In the genomic region with DNA sequence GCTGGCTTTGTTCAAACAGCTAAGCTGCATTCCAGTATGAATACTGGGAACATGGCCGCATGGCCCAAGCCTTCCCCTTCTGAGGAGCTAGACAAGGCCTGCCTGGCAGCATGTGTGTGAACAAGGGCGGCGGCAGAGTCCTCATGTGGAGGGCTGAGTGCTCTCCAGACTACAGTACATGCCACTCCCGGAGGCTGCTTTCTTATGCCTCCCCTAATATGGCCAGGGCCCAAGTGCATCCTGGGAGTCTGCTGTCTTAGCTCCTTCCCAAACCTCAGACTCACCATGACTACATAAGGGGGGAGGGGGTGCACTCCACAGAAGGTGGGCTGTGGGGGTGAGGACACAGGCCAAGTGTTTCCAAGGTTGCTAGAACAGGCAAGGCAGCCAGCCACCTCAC, we compare ENCODE assay signal across 12 mouse cellular contexts. TPM values are rescaled to one million over a fixed set of nuclear protein-coding genes. Genes with fewer than 3 reads are reported as not detected.
DNase-seq lines count a peak whose midpoint lies in the region; ATAC-seq lines count a peak whose summit lies in the region.
"Had no signal": no experiment of that assay in that cellular context is flagged by ENCODE, and none has a peak within 500 bp of the region (broad histone marks: within the 10 kb centered on the region; RNA-seq: fewer than 3 reads in every experiment).

No protein-coding gene starts in this region.

- no peak overlapping the region for H3K4me2 ChIP-seq in heart, embryonic 13.5 days
- H3K4me2 ChIP-seq in heart, embryonic 12.5 days, result no peak overlapping the region
- H3K4me2 ChIP-seq: embryonic facial prominence, embryonic 12.5 days had no signal

- peaks cover 26% of the 10 kb centered on the region for H3K36me3 ChIP-seq in heart, embryonic 13.5 days
- peaks cover 32% of the 10 kb centered on the region for H3K36me3 ChIP-seq in heart, embryonic 12.5 days

- H3K4me1 ChIP-seq in heart, embryonic 13.5 days, result peaks cover 24% of the 10 kb centered on the region
- H3K4me1 ChIP-seq in heart, embryonic 12.5 days (replicated peaks), result peaks cover 27% of the 10 kb centered on the region
- H3K4me1 ChIP-seq: embryonic facial prominence, embryonic 12.5 days had no signal

- ATAC-seq in heart, embryonic 13.5 days (ENCODE audit: extremely low read depth, insufficient number of reproducible peaks, low FRiP score, low TSS enrichment), result no peak
- no peak for ATAC-seq in heart, embryonic 12.5 days (ENCODE audit: insufficient number of reproducible peaks, low FRiP score)
- ATAC-seq in granulocyte monocyte progenitor cell, adult 5-6 weeks (replicated peaks; ENCODE audit: poor library complexity, severe bottlenecking), result peak; percentile 4
- no peak for ATAC-seq in inflammation-experienced regulatory T-cells, adult 6 months

- no peaks in the 10 kb centered on the region for H3K27me3 ChIP-seq in heart, embryonic 13.5 days (replicated peaks)
- H3K27me3 ChIP-seq in heart, embryonic 12.5 days (replicated peaks), result no peaks in the 10 kb centered on the region
- H3K27me3 ChIP-seq: embryonic facial prominence, embryonic 12.5 days had no signal

- no peaks in the 10 kb centered on the region for H3K9me3 ChIP-seq in heart, embryonic 13.5 days
- no peaks in the 10 kb centered on the region for H3K9me3 ChIP-seq in heart, embryonic 12.5 days (replicated peaks)
- H3K9me3 ChIP-seq: embryonic facial prominence, embryonic 12.5 days had no signal

- no peak overlapping the region for H3K4me3 ChIP-seq in heart, embryonic 13.5 days
- H3K4me3 ChIP-seq in heart, embryonic 12.5 days, result no peak overlapping the region
- H3K4me3 ChIP-seq: embryonic facial prominence, embryonic 12.5 days; gastrocnemius, adult 2 months had no signal

- 47% methylated on average over 4 of the region's 4 CpGs for WGBS in heart, embryonic 13.5 days
- WGBS in heart, embryonic 12.5 days, result 59% methylated on average over 4 of the region's 4 CpGs

- peak overlapping the region; percentile 40; the same call in 1 of the 2 replicates for H3K27ac ChIP-seq in heart, embryonic 13.5 days (replicated peaks)
- H3K27ac ChIP-seq in heart, embryonic 12.5 days (ENCODE audit: poor library complexity, severe bottlenecking), result no peak overlapping the region; the same call in 1 of the 2 replicates
- H3K27ac ChIP-seq: embryonic facial prominence, embryonic 12.5 days; gastrocnemius, adult 2 months; liver, embryonic 14.5 days had no signal

- peak overlapping the region; percentile 56 for H3K9ac ChIP-seq in heart, embryonic 13.5 days
- H3K9ac ChIP-seq in heart, embryonic 12.5 days, result no peak overlapping the region
- H3K9ac ChIP-seq: embryonic facial prominence, embryonic 12.5 days; liver, embryonic 14.5 days had no signal

- DNase-seq in NIH3T3 (ENCODE audit: low read depth), result peak; percentile 9
- DNase-seq in lung, postnatal 10 days, result peak; percentile 67
- DNase-seq in frontal cortex, postnatal 10 days (ENCODE audit: low spot score in 2 of 2), result no peak
- no peak for DNase-seq in ovary, postnatal 14 days (ENCODE audit: low spot score)
- DNase-seq: cerebellum, adult 11 months; gastrocnemius, adult 2 months had no signal

RNA-seq across cellular contexts. Expression of a gene that starts 36.7 kb away (rescaled TPM):
- polyA plus RNA-seq in heart, embryonic 13.5 days (2015; fragmentation: Nextera tagmentation; extraction: Ambion mirVana), result 25.7 and 26.8 TPM in 2 replicates
- 27.7 and 28.2 TPM in 2 replicates for polyA plus RNA-seq in heart, embryonic 12.5 days (2016; fragmentation: Nextera tagmentation; extraction: Ambion mirVana)
- total RNA-seq in granulocyte monocyte progenitor cell, adult 5-6 weeks (2014; fragmentation: Nextera tagmentation), result 41.4 and 44.4 TPM in 2 replicates
- 29.6 and 35.0 TPM in 2 replicates for total RNA-seq in granulocyte monocyte progenitor cell, adult 5-6 weeks (2017)
- polyA plus RNA-seq in inflammation-experienced regulatory T-cells, adult 6 months (2017; shearing (Covaris generic)), result 10 to 100 TPM; 22.0 to 30.4 (median 28.2) TPM

Comparison
In these comparisons a context has a peak if more than half of its experiments do, and no peak if none do; other contexts are left out.
1. DNase-seq: peak in NIH3T3 (single experiment) and lung, postnatal 10 days (single experiment); none in frontal cortex, postnatal 10 days (0 of 2) and ovary, postnatal 14 days (single experiment).